18 mouse cellular contexts compared by ENCODE assay signal in genomic region chr3:127200789-127201188, GRCm38 (mm10).
"Had no signal": no experiment of that assay in that cellular context is flagged by ENCODE, and none has a peak within 500 bp of the region (broad histone marks: within the 10 kb centered on the region; RNA-seq: fewer than 3 reads in every experiment).

No protein-coding gene starts in this region.

- ATAC-seq: midbrain, embryonic 13.5 days; midbrain, embryonic 16.5 days had no signal

- H3K4me1 ChIP-seq: limb, embryonic 10.5 days; liver, embryonic 13.5 days; megakaryocyte, embryonic 14.5 days had no signal

- H3K9ac ChIP-seq: limb, embryonic 13.5 days; liver, embryonic 13.5 days; midbrain, embryonic 13.5 days; neural tube, embryonic 13.5 days had no signal

- DNase-seq: kidney, adult 2 months; kidney, postnatal 25 days; liver, embryonic 13.5 days; lung, adult 2 months; right cerebral cortex, postnatal 4 days; thymus, adult 2 months; thymus, postnatal 14 days; thymus, postnatal 4 days had no signal

- H3K36me3 ChIP-seq: limb, embryonic 10.5 days; limb, embryonic 13.5 days; liver, embryonic 13.5 days; midbrain, embryonic 10.5 days; neural tube, embryonic 13.5 days had no signal

- H3K9me3 ChIP-seq: limb, embryonic 10.5 days; limb, embryonic 13.5 days; liver, embryonic 13.5 days; midbrain, embryonic 10.5 days; midbrain, embryonic 13.5 days; neural tube, embryonic 13.5 days had no signal

- H3K27ac ChIP-seq: kidney, postnatal 0 days; limb, embryonic 10.5 days; limb, embryonic 13.5 days; liver, embryonic 13.5 days; midbrain, embryonic 10.5 days; midbrain, embryonic 13.5 days; neural tube, embryonic 13.5 days; stomach, postnatal 0 days had no signal

- H3K27me3 ChIP-seq: limb, embryonic 13.5 days; liver, embryonic 13.5 days; megakaryocyte, embryonic 14.5 days; midbrain, embryonic 13.5 days; neural tube, embryonic 13.5 days had no signal

- H3K4me2 ChIP-seq: limb, embryonic 13.5 days; liver, embryonic 13.5 days; midbrain, embryonic 13.5 days; neural tube, embryonic 13.5 days had no signal

- H3K4me3 ChIP-seq: limb, embryonic 10.5 days; limb, embryonic 13.5 days; liver, embryonic 13.5 days; megakaryocyte, embryonic 14.5 days; midbrain, embryonic 10.5 days; midbrain, embryonic 13.5 days; myocyte; neural tube, embryonic 13.5 days had no signal
